Mouse (Mus musculus) intestine, embryonic 15.5 days (tissue): ENCODE results near the gene Ppme1. TPM values are rescaled to one million over a fixed set of nuclear protein-coding genes. Genes with fewer than 3 reads are reported as not detected.

Experiments used
- ATAC-seq: fragments of 200-750 bp; cut with Nextera tagmentation; 2 replicates; pipeline ENCODE4 v1.8.0; 2017; ENCODE audit warnings: moderate TSS enrichment, moderate library complexity
- H3K27ac ChIP-seq: fragments of 300-500 bp; sonication (generic); 2 replicates; pipeline ENCODE4 v1.5.1; 2015; ENCODE audit warnings: mild to moderate bottlenecking, inconsistent platforms
- H3K27me3 ChIP-seq: fragments of 300-500 bp; sonication (generic); replicated peaks from 2 replicates; pipeline ENCODE4 v1.6.1; 2015; ENCODE audit warnings: inconsistent platforms
- H3K36me3 ChIP-seq: fragments of 300-500 bp; sonication (generic); 2 replicates; pipeline ENCODE4 v1.6.1; 2015; ENCODE audit warnings: inconsistent platforms
- H3K4me1 ChIP-seq: fragments of 300-500 bp; sonication (generic); replicated peaks from 2 replicates; pipeline ENCODE4 v1.6.1; 2015; ENCODE audit warnings: inconsistent platforms
- H3K4me2 ChIP-seq: fragments of 300-500 bp; sonication (generic); replicated peaks from 2 replicates; pipeline ENCODE4 v1.6.1; 2015; ENCODE audit warnings: mild to moderate bottlenecking, inconsistent platforms
- H3K4me3 ChIP-seq: fragments of 300-500 bp; sonication (generic); replicated peaks from 2 replicates; pipeline ENCODE4 v1.5.1; 2015; ENCODE audit warnings: inconsistent platforms
- H3K9ac ChIP-seq: fragments of 300-500 bp; sonication (generic); 2 replicates; pipeline ENCODE4 v1.6.1; 2015; ENCODE audit warnings: inconsistent platforms
- H3K9me3 ChIP-seq: fragments of 300-500 bp; sonication (generic); 2 replicates; pipeline ENCODE4 v1.6.1; 2016; ENCODE audit warnings: inconsistent platforms
- WGBS: fragments of 180-500 bp; shearing (Covaris S2); methylation state at CpG from one replicate; pipeline ENCODE4 v1.1.7; 2015; 5-methylcytosine and 5-hydroxymethylcytosine counted together
- polyA plus RNA-seq: library from polyadenylated mRNA; unstranded; fragments of >200 nt; fragmentation: Nextera tagmentation; extraction: Ambion mirVana; gene quantifications from 2 replicates; pipeline ENCODE4 v1.2.1, GENCODE M21; 2015

The Ppme1 gene
- polyA plus RNA-seq, 1 experiment from 2014 or later = 51.3 TPM

GRCm38 (mm10) chr7:100295745-100296144 lies 76.4 kb downstream of the Ppme1 start:
- Histone ChIP-seq H3K27me3 (no peaks in the 10 kb centered on the region), H3K4me3 (no peak overlapping the region), H3K9me3 (no peaks in the 10 kb centered on the region), H3K4me2 (no peak overlapping the region), H3K36me3 (no peaks in the 10 kb centered on the region), H3K9ac (no peak overlapping the region), H3K4me1 (peaks cover 4% of the 10 kb centered on the region; the same call in 1 of the 2 replicates), H3K27ac (no peak overlapping the region)
- WGBS = 71% methylated on average over 2 of the region's 2 CpGs
- no peak for ATAC-seq

GRCm38 (mm10) chr7:100293546-100293945 lies 78.6 kb downstream of the Ppme1 start:
- H3K36me3 ChIP-seq = no peaks in the 10 kb centered on the region
- no peaks in the 10 kb centered on the region for H3K9me3 ChIP-seq
- no peak overlapping the region for H3K4me2 ChIP-seq
- no peak for ATAC-seq
- 82% methylated on average over 8 of the region's 8 CpGs for WGBS
- H3K4me3 ChIP-seq = no peak overlapping the region
- H3K4me1 ChIP-seq = peaks cover 5% of the 10 kb centered on the region
- H3K27me3 ChIP-seq = no peaks in the 10 kb centered on the region
- no peak overlapping the region for H3K9ac ChIP-seq
- H3K27ac ChIP-seq = no peak overlapping the region

GRCm38 (mm10) chr7:100288622-100289021 lies 83.5 kb downstream of the Ppme1 start:
- H3K9me3 ChIP-seq = no peaks in the 10 kb centered on the region
- H3K27ac ChIP-seq = peak overlapping the region; percentile 86
- peak; percentile 77 for ATAC-seq
- H3K27me3 ChIP-seq = no peaks in the 10 kb centered on the region
- WGBS = 19% methylated on average over 11 of the region's 11 CpGs
- H3K4me3 ChIP-seq = peak overlapping the region; percentile 11
- peaks cover 13% of the 10 kb centered on the region for H3K4me1 ChIP-seq
- H3K4me2 ChIP-seq = peak overlapping the region; percentile 58
- H3K9ac ChIP-seq = no peak overlapping the region
- no peaks in the 10 kb centered on the region for H3K36me3 ChIP-seq

- ATAC-seq = peak; percentile 87
- 8% methylated on average over 7 of the region's 7 CpGs for WGBS
These were observed 84.1 kb downstream of the Ppme1 start for GRCm38 (mm10) chr7:100287748-100288578.

GRCm38 (mm10) chr7:100285383-100285782 lies 86.7 kb downstream of the Ppme1 start, which contains the start of gene P4ha3:
Gene P4ha3, plus strand, starts transcription at chr7:100285520.
- Histone ChIP-seq H3K4me2 (peak within 1 kb of the TSS; percentile 89), H3K27ac (no peak within 1 kb of the TSS), H3K9me3 (no peaks in the 10 kb centered on the region), H3K9ac (peak within 1 kb of the TSS; percentile 61), H3K4me3 (peak within 1 kb of the TSS; percentile 52), H3K4me1 (peaks cover 13% of the 10 kb centered on the region), H3K27me3 (no peaks in the 10 kb centered on the region), H3K36me3 (no peaks in the 10 kb centered on the region)
- WGBS = under 1% methylated on average over 50 of the region's 53 CpGs
- peak; percentile 60; the same call in 1 of the 2 replicates for ATAC-seq

More at GRCm38 (mm10) chr7:100287748-100288578, 84.1 kb downstream of the Ppme1 start:
- peak overlapping the region; percentile 11 for H3K4me3 ChIP-seq
- no peaks in the 10 kb centered on the region for H3K27me3 ChIP-seq
- H3K4me1 ChIP-seq = peaks cover 13% of the 10 kb centered on the region
- no peak overlapping the region for H3K9ac ChIP-seq
- H3K27ac ChIP-seq = peak overlapping the region; percentile 86
- H3K4me2 ChIP-seq = peak overlapping the region; percentile 58
- H3K9me3 ChIP-seq = no peaks in the 10 kb centered on the region
- no peaks in the 10 kb centered on the region for H3K36me3 ChIP-seq

- 33% methylated on average over 3 of the region's 3 CpGs for WGBS
- Histone ChIP-seq H3K9ac (no peak overlapping the region), H3K4me1 (peaks cover 5% of the 10 kb centered on the region), H3K4me3 (no peak overlapping the region), H3K27ac (no peak overlapping the region), H3K4me2 (no peak overlapping the region), H3K27me3 (no peaks in the 10 kb centered on the region), H3K36me3 (no peaks in the 10 kb centered on the region), H3K9me3 (no peaks in the 10 kb centered on the region)
- no peak for ATAC-seq
These were observed 88.8 kb downstream of the Ppme1 start for GRCm38 (mm10) chr7:100283298-100283697.

GRCm38 (mm10) chr7:100281596-100281995 lies 90.5 kb downstream of the Ppme1 start:
- Histone ChIP-seq H3K4me3 (no peak overlapping the region), H3K4me1 (no peaks in the 10 kb centered on the region), H3K36me3 (no peaks in the 10 kb centered on the region), H3K9me3 (no peaks in the 10 kb centered on the region), H3K9ac (no peak overlapping the region), H3K27me3 (no peaks in the 10 kb centered on the region), H3K27ac (no peak overlapping the region), H3K4me2 (no peak overlapping the region)
- WGBS = 69% methylated on average over 3 of the region's 3 CpGs
- ATAC-seq = no peak

- H3K36me3 ChIP-seq = no peaks in the 10 kb centered on the region
- H3K9ac ChIP-seq = no peak overlapping the region
- no peak overlapping the region for H3K4me2 ChIP-seq
- no peaks in the 10 kb centered on the region for H3K4me1 ChIP-seq
- no peak overlapping the region for H3K27ac ChIP-seq
- ATAC-seq = no peak
- WGBS = 2% methylated on average over 1 of the region's 1 CpGs
- no peaks in the 10 kb centered on the region for H3K27me3 ChIP-seq
- H3K9me3 ChIP-seq = no peaks in the 10 kb centered on the region
- no peak overlapping the region for H3K4me3 ChIP-seq
These were observed 92.3 kb downstream of the Ppme1 start for GRCm38 (mm10) chr7:100279803-100280202.

Other genes starting within 250 kb of the Ppme1 start
- 21.9 and 23.0 TPM in 2 replicates for gene Lipt2, start 213.0 kb downstream of the Ppme1 start, polyA plus RNA-seq
- 58.7 and 63.1 TPM in 2 replicates for gene Kcne3, start 195.8 kb downstream of the Ppme1 start, polyA plus RNA-seq
- gene Pgm2l1, start 144.9 kb downstream of the Ppme1 start, polyA plus RNA-seq = 2.3 and 2.4 TPM in 2 replicates
- gene P4ha3, start 86.8 kb downstream of the Ppme1 start, polyA plus RNA-seq = 4.6 and 5.8 TPM in 2 replicates
- 13.3 and 15.5 TPM in 2 replicates for gene C2cd3, start 74 bp downstream of the Ppme1 start, polyA plus RNA-seq
- gene Ucp3, start 100.7 kb upstream of the Ppme1 start, polyA plus RNA-seq = not detected in 2 replicates
- 272 and 287 TPM in 2 replicates for gene Ucp2, start 121.0 kb upstream of the Ppme1 start, polyA plus RNA-seq
- gene Dnajb13, start 142.7 kb upstream of the Ppme1 start, polyA plus RNA-seq = 0.28 and 0.41 TPM in 2 replicates
- gene Coa4, start 164.8 kb upstream of the Ppme1 start, polyA plus RNA-seq = 40.8 and 49.3 TPM in 2 replicates
- 105 and 116 TPM in 2 replicates for gene Rab6a, start 235.1 kb upstream of the Ppme1 start, polyA plus RNA-seq
- gene Mrpl48, start 236.0 kb upstream of the Ppme1 start, polyA plus RNA-seq = 87.7 and 87.9 TPM in 2 replicates